Mouse (Mus musculus) liver, adult 2 months (tissue): ENCODE measurements around the gene Mdga1. TPM values are rescaled to one million over a fixed set of nuclear protein-coding genes. Genes with fewer than 3 reads are reported as not detected.

Source experiments
- DNase-seq: peaks from one replicate; pipeline ENCODE4 v3.0.0-alpha.2; 2011; ENCODE audit warnings: low read depth, low spot score; ENCODE audit errors: extremely low read depth
- H3K27ac ChIP-seq: fragments of 200-500 bp; replicated peaks from 2 replicates; pipeline ENCODE4 v1.5.1; 2012; ENCODE audit warnings: low read depth, mild to moderate bottlenecking, control low read depth, inconsistent platforms, low read length; ENCODE audit not compliant: insufficient read depth
- H3K27me3 ChIP-seq: fragments of 200-500 bp; 2 replicates; pipeline ENCODE4 v1.6.1; 2012; ENCODE audit warnings: mild to moderate bottlenecking, moderate library complexity, low read length, inconsistent platforms; ENCODE audit not compliant: control insufficient read depth, insufficient read depth
- H3K36me3 ChIP-seq: fragments of 200-500 bp; 2 replicates; pipeline ENCODE4 v1.6.1; 2012; ENCODE audit warnings: low read length, inconsistent platforms; ENCODE audit not compliant: control insufficient read depth, insufficient read depth
- H3K4me1 ChIP-seq: fragments of 200-500 bp; 2 replicates; pipeline ENCODE4 v1.6.1; 2011; ENCODE audit warnings: low read length; ENCODE audit not compliant: control insufficient read depth, insufficient read depth
- H3K4me3 ChIP-seq: fragments of 200-500 bp; 2 replicates; pipeline ENCODE4 v1.5.1; 2011; ENCODE audit warnings: low read depth, mild to moderate bottlenecking, control low read depth, low read length, moderate library complexity; ENCODE audit not compliant: insufficient read depth
- H3K79me2 ChIP-seq: fragments of 200-500 bp; 2 replicates; pipeline ENCODE4 v1.6.1; 2012; ENCODE audit warnings: inconsistent platforms, mild to moderate bottlenecking, low read length, moderate library complexity; ENCODE audit not compliant: control insufficient read depth, insufficient read depth
- H3K9ac ChIP-seq: fragments of 200-500 bp; 2 replicates; pipeline ENCODE4 v1.6.1; 2012; ENCODE audit warnings: low read depth, mild to moderate bottlenecking, control low read depth, inconsistent platforms, low read length
- CTCF ChIP-seq: fragments of 200-500 bp; IDR thresholded peaks from 2 replicates; pipeline ENCODE4 v1.5.1; 2011; ENCODE audit warnings: low read depth, low read length, control low read depth
- POLR2A ChIP-seq: fragments of 200-500 bp; IDR thresholded peaks from 2 replicates; pipeline ENCODE4 v1.6.1; 2011; ENCODE audit warnings: low read length, control low read depth; ENCODE audit not compliant: insufficient read depth; ENCODE audit errors: extremely low read depth
- WGBS: fragments of 180-500 bp; shearing (Covaris S2); methylation state at CpG from one replicate; pipeline ENCODE4 v1.1.7; 2018; 5-methylcytosine and 5-hydroxymethylcytosine counted together
- polyA plus RNA-seq: library from polyadenylated mRNA; depleted of rRNA; stranded (reverse); fragments of >200 nt; gene quantifications from 2 replicates; pipeline ENCODE4 v1.2.3, GENCODE M21; 2012
- total RNA-seq: library from RNA; depleted of rRNA; stranded (reverse); fragments of >200 nt; gene quantifications from 2 replicates; pipeline ENCODE4 v1.2.3, GENCODE M21; 2014

Gene Mdga1
- total and polyA plus RNA-seq, 2 experiments: 0.09 to 0.64 TPM

- WGBS: 86% methylated on average over 10 of the region's 10 CpGs
Measured at GRCm38 (mm10) chr17:29878990-29879389, 90.9 kb downstream of the Mdga1 start.

DNA sequence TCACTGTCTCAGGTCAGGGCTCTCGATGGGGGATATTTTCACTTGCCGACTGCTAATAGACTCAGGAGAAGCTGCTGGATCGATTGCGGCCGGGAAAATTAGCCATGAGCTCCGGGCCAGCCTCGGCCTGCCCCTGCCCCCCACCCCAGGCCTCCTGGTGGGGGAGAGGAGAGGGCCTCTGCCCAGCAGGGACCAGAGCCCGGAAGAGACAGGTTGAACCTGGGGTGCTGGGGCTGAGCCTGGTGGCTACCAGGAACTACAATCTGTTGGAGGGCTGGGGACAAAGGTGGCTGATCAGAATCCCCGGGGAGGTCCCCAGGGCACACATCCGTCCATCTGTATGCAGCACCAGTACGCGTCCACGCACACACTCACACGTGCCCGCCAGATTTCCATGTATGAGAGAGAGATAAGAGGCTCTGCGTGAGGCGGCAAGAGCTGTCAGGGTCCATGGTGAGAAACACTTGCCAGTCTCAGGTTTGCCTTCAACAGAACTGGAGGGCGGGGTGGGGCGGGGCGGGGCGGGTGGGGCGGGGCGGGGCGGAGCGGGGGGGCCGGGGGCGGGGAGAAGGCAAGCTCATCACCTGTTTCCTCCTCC lies 95.7 kb downstream of the Mdga1 start:
- Histone ChIP-seq H3K27me3 (no peaks in the 10 kb centered on the region), H3K4me1 (no peaks in the 10 kb centered on the region), H3K27ac (no peak overlapping the region), H3K36me3 (no peaks in the 10 kb centered on the region), H3K79me2 (no peaks in the 10 kb centered on the region), H3K4me3 (no peak overlapping the region), H3K9ac (no peak overlapping the region)
- no peak for TF ChIP-seq POLR2A
- no peak for DNase-seq
- 26% methylated on average over 20 of the region's 27 CpGs for WGBS

More at GRCm38 (mm10) chr17:29878990-29879389, 90.9 kb downstream of the Mdga1 start:
- no peaks in the 10 kb centered on the region for H3K36me3 ChIP-seq
- H3K79me2 ChIP-seq: no peaks in the 10 kb centered on the region
- no peak overlapping the region for H3K9ac ChIP-seq
- no peaks in the 10 kb centered on the region for H3K4me1 ChIP-seq
- H3K27me3 ChIP-seq: no peaks in the 10 kb centered on the region
- H3K4me3 ChIP-seq: no peak overlapping the region
- DNase-seq: no peak
- no peak for TF ChIP-seq POLR2A
- TF ChIP-seq CTCF: no peak
- H3K27ac ChIP-seq: no peak overlapping the region

DNA sequence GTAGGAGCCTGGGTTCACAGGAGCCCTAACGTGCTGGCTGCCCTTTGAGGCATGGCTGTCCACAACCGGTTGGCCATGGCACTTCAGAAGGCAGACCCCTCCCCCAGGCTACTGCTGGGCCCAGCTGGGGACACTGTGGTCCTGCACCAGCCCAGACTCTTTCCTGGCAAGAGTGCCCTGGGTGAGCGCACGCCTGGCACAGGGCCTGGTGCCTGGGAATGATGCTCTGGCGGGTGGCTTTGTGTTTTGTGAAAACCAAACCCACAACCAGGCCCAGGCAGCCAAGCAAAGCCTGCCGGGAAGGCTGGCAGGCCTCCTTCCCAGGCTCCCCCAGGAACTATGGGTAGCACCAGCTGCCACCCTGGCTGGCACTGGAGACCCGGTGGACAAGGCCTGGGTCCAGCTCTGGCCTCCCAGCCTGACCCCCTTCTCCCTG lies 96.3 kb downstream of the Mdga1 start:
- no peak overlapping the region for H3K4me3 ChIP-seq
- 82% methylated on average over 7 of the region's 7 CpGs for WGBS
- H3K4me1 ChIP-seq: no peaks in the 10 kb centered on the region
- DNase-seq: no peak
- no peak overlapping the region for H3K27ac ChIP-seq
- TF ChIP-seq CTCF (no peak), POLR2A (no peak)
- H3K36me3 ChIP-seq: no peaks in the 10 kb centered on the region
- no peak overlapping the region for H3K9ac ChIP-seq
- H3K27me3 ChIP-seq: no peaks in the 10 kb centered on the region
- no peaks in the 10 kb centered on the region for H3K79me2 ChIP-seq

- TF ChIP-seq CTCF (no peak), POLR2A (no peak)
- no peak for DNase-seq
- no peak overlapping the region for H3K4me3 ChIP-seq
- no peaks in the 10 kb centered on the region for H3K36me3 ChIP-seq
- no peaks in the 10 kb centered on the region for H3K79me2 ChIP-seq
- no peaks in the 10 kb centered on the region for H3K27me3 ChIP-seq
- H3K4me1 ChIP-seq: no peaks in the 10 kb centered on the region
- WGBS: 76% methylated on average over 12 of the region's 12 CpGs
- H3K9ac ChIP-seq: no peak overlapping the region
- H3K27ac ChIP-seq: no peak overlapping the region
Measured at GRCm38 (mm10) chr17:29870316-29870715, 99.6 kb downstream of the Mdga1 start.

DNA sequence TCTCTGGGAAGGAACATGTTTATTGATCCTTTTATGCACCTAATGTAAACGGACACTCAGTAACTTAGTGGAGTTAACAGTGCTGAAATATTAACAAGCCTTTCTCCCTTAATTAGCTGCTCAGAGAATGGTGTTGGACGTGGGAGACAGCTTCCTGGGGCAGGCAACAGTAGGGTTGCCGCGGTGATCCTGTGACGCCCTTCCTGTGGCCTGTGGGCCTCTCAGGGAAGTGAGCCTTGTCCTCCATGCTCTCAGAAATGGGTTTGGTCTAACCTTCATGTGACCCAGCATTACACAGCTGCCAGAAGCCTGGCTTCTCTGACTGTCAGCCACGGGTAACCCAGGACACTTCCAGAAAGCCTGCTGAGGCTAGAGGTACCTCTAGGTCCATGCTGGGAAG lies 104.0 kb downstream of the Mdga1 start:
- Histone ChIP-seq H3K9ac (no peak overlapping the region), H3K27me3 (no peaks in the 10 kb centered on the region), H3K4me1 (no peaks in the 10 kb centered on the region), H3K79me2 (no peaks in the 10 kb centered on the region), H3K36me3 (no peaks in the 10 kb centered on the region), H3K27ac (no peak overlapping the region), H3K4me3 (no peak overlapping the region)
- no peak for TF ChIP-seq CTCF
- no peak for TF ChIP-seq POLR2A
- 62% methylated on average over 6 of the region's 6 CpGs for WGBS
- no peak for DNase-seq

GRCm38 (mm10) chr17:29864440-29864839 lies 105.4 kb downstream of the Mdga1 start:
- Histone ChIP-seq H3K4me1 (no peaks in the 10 kb centered on the region), H3K36me3 (no peaks in the 10 kb centered on the region), H3K27ac (no peak overlapping the region), H3K79me2 (no peaks in the 10 kb centered on the region), H3K9ac (no peak overlapping the region), H3K4me3 (no peak overlapping the region), H3K27me3 (no peaks in the 10 kb centered on the region)
- WGBS: 67% methylated on average over 7 of the region's 7 CpGs
- TF ChIP-seq CTCF (peak; percentile 16; the same call in 1 of the 2 replicates), POLR2A (no peak)
- DNase-seq: no peak
